Mouse (Mus musculus): ENCODE data around the gene Rpusd1.

DNA sequence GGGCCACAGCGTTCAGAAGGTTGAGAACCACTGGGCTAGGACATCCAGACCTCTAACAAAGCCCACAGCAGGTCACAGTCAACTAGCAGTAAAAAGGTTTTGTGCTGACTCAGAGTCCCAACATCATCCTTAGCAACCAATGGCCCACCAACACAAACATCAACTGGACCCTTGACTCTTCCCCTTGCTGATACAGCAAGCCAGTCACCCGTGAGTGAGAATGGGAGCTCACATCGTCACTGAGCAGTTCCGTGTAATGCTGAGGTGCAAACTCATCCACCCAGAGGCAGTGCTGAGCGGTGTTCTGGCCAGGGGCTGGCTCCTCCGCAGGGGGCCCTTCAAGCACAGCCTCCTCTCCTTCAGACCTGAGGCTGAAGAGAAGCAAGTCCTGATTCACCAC, 2.2 kb upstream of the Rpusd1 start:
- TF ChIP-seq POLR2A (IDR thresholded peaks at IDR 0.05; ENCODE audit: borderline replicate concordance, extremely low read depth, low read depth, low read length) (no peak), CTCF (IDR thresholded peaks at IDR 0.05; ENCODE audit: insufficient read depth, low read length) (no peak)
